Mouse (Mus musculus) hindbrain, embryonic 15.5 days (tissue): ENCODE measurements at regions not wholly inside any gene's neighbourhood (a gene's known extent, or its start where the extent isn't known, plus 50 kb on each side); places are given as distances from the start of the nearest gene placed in this dataset.
A peak's percentile ranks its signal among the peaks of the same experiment; 100 is the strongest.

Experiments
- ATAC-seq: fragments of 200-750 bp; cut with Nextera tagmentation; 2 replicates; pipeline ENCODE4 v1.8.0; 2017; ENCODE audit warnings: low read depth, moderate number of reproducible peaks, moderate TSS enrichment; ENCODE audit not compliant: low FRiP score
- H3K27ac ChIP-seq: fragments of 300-500 bp; sonication (generic); replicated peaks from 2 replicates; pipeline ENCODE4 v1.5.1; 2015; ENCODE audit warnings: mild to moderate bottlenecking, inconsistent platforms
- H3K27me3 ChIP-seq: fragments of 300-500 bp; sonication (generic); 2 replicates; pipeline ENCODE4 v1.6.1; 2015; ENCODE audit warnings: control low read depth, inconsistent platforms
- H3K36me3 ChIP-seq: fragments of 300-500 bp; sonication (generic); 2 replicates; pipeline ENCODE4 v1.6.1; 2015; ENCODE audit warnings: control low read depth, inconsistent platforms
- H3K4me1 ChIP-seq: fragments of 300-500 bp; sonication (generic); replicated peaks from 2 replicates; pipeline ENCODE4 v1.6.1; 2015; ENCODE audit warnings: control low read depth, inconsistent platforms
- H3K4me2 ChIP-seq: fragments of 300-500 bp; sonication (generic); 2 replicates; pipeline ENCODE4 v1.6.1; 2015; ENCODE audit warnings: moderate library complexity, mild to moderate bottlenecking, inconsistent platforms
- H3K4me3 ChIP-seq: fragments of 300-500 bp; sonication (generic); 2 replicates; pipeline ENCODE4 v1.5.1; 2015; ENCODE audit warnings: mild to moderate bottlenecking, inconsistent platforms
- H3K9ac ChIP-seq: fragments of 300-500 bp; sonication (generic); 2 replicates; pipeline ENCODE4 v1.6.1; 2015; ENCODE audit warnings: inconsistent platforms
- H3K9me3 ChIP-seq: fragments of 300-500 bp; sonication (generic); 2 replicates; pipeline ENCODE4 v1.6.1; 2016; ENCODE audit warnings: control low read depth, inconsistent platforms
- WGBS: fragments of 180-500 bp; shearing (Covaris S2); methylation state at CpG from one replicate; pipeline ENCODE4 v1.1.7; 2015; 5-methylcytosine and 5-hydroxymethylcytosine counted together

GRCm38 (mm10) chr3:4444611-4445394 is 1305.8 kb upstream of the Gm8797 start:
- Histone ChIP-seq H3K9ac (no peak overlapping the region), H3K36me3 (no peaks in the 10 kb centered on the region), H3K27me3 (no peaks in the 10 kb centered on the region), H3K4me3 (no peak overlapping the region), H3K4me2 (no peak overlapping the region), H3K9me3 (no peaks in the 10 kb centered on the region), H3K27ac (peak overlapping the region; percentile 2; the same call in 1 of the 2 replicates), H3K4me1 (no peaks in the 10 kb centered on the region)
- ATAC-seq, result peak; percentile 71
- whole genome bisulfite sequencing, result 58% methylated on average over 7 of the region's 7 CpGs

- no peaks in the 10 kb centered on the region for H3K9me3 ChIP-seq
- H3K27me3 ChIP-seq, result no peaks in the 10 kb centered on the region
- no peak overlapping the region for H3K27ac ChIP-seq
- no peak overlapping the region for H3K4me3 ChIP-seq
- H3K36me3 ChIP-seq, result no peaks in the 10 kb centered on the region
- no peak for ATAC-seq
- no peak overlapping the region for H3K4me2 ChIP-seq
- H3K9ac ChIP-seq, result no peak overlapping the region
- no peaks in the 10 kb centered on the region for H3K4me1 ChIP-seq
Measured at GRCm38 (mm10) chr3:4468031-4468430, 1282.6 kb upstream of the Gm8797 start.
